Mouse (Mus musculus): ENCODE measurements around the gene Hist4h4. TPM values are rescaled to one million over a fixed set of nuclear protein-coding genes. Genes with fewer than 3 reads are reported as not detected.
"Not testable (repeated sequence)": the region's sequence is repeated elsewhere in the genome, so short reads cannot be mapped to it uniquely, and the experiment has no call there.

The Hist4h4 gene
- polyA plus RNA-seq, 1 experiment from 2014 or later: 0.43 TPM

DNA sequence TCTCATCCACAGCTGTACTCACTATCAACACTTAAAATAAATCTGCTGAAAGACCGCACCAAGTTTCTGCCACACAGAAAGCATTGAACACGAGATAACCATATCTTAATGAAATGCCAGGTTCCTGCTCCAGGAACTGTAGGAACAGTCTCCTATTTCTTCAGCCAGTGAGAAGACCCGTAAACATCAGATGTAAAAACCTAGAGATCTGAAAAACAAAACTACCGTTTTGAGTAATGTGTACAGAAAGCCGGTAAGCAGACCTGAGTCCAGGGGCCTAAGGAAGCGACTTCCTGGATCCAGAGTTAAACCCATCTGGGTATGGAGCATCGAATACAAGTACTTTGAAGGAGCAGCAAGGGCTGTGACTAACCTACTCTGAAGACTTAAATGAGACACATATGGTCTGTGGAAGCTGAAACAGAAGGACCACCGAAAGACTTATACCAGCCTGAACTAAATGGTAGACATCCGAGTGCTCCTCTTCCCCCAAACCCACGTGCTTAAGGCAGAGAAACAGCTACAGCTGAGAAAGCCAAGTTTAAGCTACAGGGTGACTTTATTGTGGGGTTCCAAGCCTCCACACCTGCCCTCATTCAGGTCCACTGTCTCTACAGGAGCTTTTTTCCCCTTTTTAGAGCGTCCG is 999 bp downstream of the Hist4h4 start:
- H3K9ac ChIP-seq (ENCODE audit: low read depth, low read length): peak overlapping the region; percentile 93
- H3K4me2 ChIP-seq: peak overlapping the region; percentile 89
- DNase-seq (ENCODE audit: low spot score) (no peak), ATAC-seq (replicated peaks; ENCODE audit: low FRiP score) (no peak; the same call in 1 of the 2 replicates)
- H3K4me3 ChIP-seq (ENCODE audit: low read depth, low read length): peak overlapping the region; percentile 62
- H3K36me3 ChIP-seq (ENCODE audit: control insufficient read depth, insufficient read depth, low read length): no peaks in the 10 kb centered on the region
- WGBS: 8% methylated on average over 12 of the region's 12 CpGs
- H3K4me1 ChIP-seq (replicated peaks; ENCODE audit: control insufficient read depth, insufficient read depth, low read length): peaks cover 9% of the 10 kb centered on the region
- peak overlapping the region; percentile 100 for H3K27ac ChIP-seq (ENCODE audit: low read depth, low read length)
- no peaks in the 10 kb centered on the region for H3K9me3 ChIP-seq (ENCODE audit: control insufficient read depth, low read length)
- H3K27me3 ChIP-seq (replicated peaks; ENCODE audit: control insufficient read depth, insufficient read depth, low read length): no peaks in the 10 kb centered on the region

DNA sequence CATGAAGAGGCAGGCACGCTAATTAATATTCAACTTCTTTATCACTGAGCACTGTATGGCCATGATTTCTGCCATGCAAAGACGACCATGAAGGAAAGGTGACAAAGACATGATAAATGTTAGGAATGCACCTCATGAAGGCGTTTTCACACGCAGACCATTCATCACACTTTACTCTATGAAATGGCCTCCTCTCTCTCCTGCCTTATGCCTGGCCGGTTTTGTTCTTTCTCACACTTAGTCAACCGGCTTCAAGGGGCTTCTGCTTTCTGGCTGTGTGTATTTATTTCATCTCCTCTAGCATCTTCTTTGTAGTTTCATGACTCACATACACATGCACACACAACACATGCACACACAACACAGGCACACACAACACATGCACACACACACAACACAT is 2.9 kb downstream of the Hist4h4 start:
- Histone ChIP-seq H3K4me3 (ENCODE audit: low read depth, low read length) (no peak overlapping the region), H3K27me3 (replicated peaks; ENCODE audit: control insufficient read depth, insufficient read depth, low read length) (no peaks in the 10 kb centered on the region), H3K4me1 (replicated peaks; ENCODE audit: control insufficient read depth, insufficient read depth, low read length) (peaks cover 9% of the 10 kb centered on the region), H3K9ac (ENCODE audit: low read depth, low read length) (no peak overlapping the region), H3K27ac (ENCODE audit: low read depth, low read length) (no peak overlapping the region), H3K9me3 (ENCODE audit: control insufficient read depth, low read length) (no peaks in the 10 kb centered on the region), H3K36me3 (ENCODE audit: control insufficient read depth, insufficient read depth, low read length) (no peaks in the 10 kb centered on the region), H3K4me2 (no peak overlapping the region)
- WGBS: 86% methylated on average over 6 of the region's 6 CpGs
- ATAC-seq (replicated peaks; ENCODE audit: low FRiP score): no peak
- no peak for DNase-seq (ENCODE audit: low spot score)

DNA sequence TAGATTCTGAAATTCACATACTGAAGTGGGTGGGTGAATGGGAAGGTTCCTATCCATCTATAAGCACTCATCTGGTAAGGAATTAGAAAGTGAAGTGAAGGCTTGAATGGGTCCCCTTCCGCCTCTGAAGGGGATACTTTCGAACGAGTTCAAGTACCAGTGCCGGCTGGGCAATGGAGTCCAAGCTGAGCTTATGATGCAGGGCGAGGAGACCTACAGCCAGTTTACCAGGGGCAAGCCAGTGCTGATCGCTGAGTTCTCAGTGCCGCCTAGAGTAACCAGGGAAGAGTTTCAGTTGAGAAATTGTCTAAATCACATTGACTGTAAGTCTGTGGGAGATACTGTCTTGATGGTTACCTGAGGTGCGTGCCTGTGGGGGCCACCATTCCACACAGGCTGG is 3.5 kb downstream of the Hist4h4 start:
- no peak overlapping the region for H3K27ac ChIP-seq (ENCODE audit: low read depth, low read length)
- peaks cover 9% of the 10 kb centered on the region for H3K4me1 ChIP-seq (replicated peaks; ENCODE audit: control insufficient read depth, insufficient read depth, low read length)
- no peaks in the 10 kb centered on the region for H3K36me3 ChIP-seq (ENCODE audit: control insufficient read depth, insufficient read depth, low read length)
- no peaks in the 10 kb centered on the region for H3K9me3 ChIP-seq (ENCODE audit: control insufficient read depth, low read length)
- DNase-seq (ENCODE audit: low spot score): no peak
- H3K4me2 ChIP-seq: no peak overlapping the region
- no peaks in the 10 kb centered on the region for H3K27me3 ChIP-seq (replicated peaks; ENCODE audit: control insufficient read depth, insufficient read depth, low read length)
- 90% methylated on average over 8 of the region's 8 CpGs for WGBS
- no peak overlapping the region for H3K9ac ChIP-seq (ENCODE audit: low read depth, low read length)
- no peak for ATAC-seq (replicated peaks; ENCODE audit: low FRiP score)
- no peak overlapping the region for H3K4me3 ChIP-seq (ENCODE audit: low read depth, low read length)

DNA sequence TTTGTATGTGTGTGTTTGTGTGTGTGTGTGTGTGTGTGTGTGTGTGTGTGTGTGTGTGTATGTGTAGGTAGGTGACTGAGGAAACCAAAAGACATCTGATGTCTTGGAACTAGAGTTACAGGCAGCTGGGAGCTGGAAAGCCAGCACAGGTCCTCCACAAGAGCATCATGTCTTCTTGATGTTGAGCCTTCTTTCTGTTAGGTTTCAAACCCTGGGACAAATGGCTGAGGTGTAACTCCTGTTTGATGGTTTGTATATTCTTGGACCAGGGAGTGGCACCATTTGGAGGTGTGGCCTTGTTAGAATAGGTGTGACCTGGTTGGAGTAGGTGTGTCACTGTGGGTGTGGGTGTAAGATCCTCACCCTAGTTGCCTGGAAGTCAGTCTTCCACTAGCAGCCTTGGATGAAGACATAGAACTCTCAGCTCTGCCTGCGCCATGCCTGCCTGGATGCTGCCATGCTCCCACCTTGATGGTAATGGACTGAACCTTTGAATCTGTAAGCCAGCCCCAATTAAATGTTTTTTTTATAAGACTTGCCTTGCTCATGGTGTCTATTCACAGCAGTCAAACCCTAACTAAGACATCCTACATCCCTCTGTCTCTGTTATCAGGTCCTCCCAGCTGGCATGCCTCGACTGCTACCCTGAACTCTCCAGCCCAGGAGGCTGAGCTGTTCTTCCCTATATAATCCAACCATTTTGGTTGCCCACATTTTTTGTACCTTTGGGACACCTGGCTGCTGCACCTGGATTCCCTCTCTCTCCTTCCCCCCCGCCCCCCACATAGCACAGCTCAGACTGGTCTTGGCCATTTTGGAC is 6.1 kb downstream of the Hist4h4 start:
- not testable (repeated sequence) for H3K4me1 ChIP-seq (replicated peaks; ENCODE audit: control insufficient read depth, insufficient read depth, low read length); H3K36me3 ChIP-seq (ENCODE audit: control insufficient read depth, insufficient read depth, low read length); H3K9me3 ChIP-seq (ENCODE audit: control insufficient read depth, low read length); H3K27me3 ChIP-seq (replicated peaks; ENCODE audit: control insufficient read depth, insufficient read depth, low read length); DNase-seq (ENCODE audit: low spot score); H3K4me3 ChIP-seq (ENCODE audit: low read depth, low read length); H3K4me2 ChIP-seq; H3K27ac ChIP-seq (ENCODE audit: low read depth, low read length); H3K9ac ChIP-seq (ENCODE audit: low read depth, low read length)
- ATAC-seq (replicated peaks; ENCODE audit: low FRiP score): peak; percentile 74
- WGBS: 69% methylated on average over 3 of the region's 3 CpGs

DNA sequence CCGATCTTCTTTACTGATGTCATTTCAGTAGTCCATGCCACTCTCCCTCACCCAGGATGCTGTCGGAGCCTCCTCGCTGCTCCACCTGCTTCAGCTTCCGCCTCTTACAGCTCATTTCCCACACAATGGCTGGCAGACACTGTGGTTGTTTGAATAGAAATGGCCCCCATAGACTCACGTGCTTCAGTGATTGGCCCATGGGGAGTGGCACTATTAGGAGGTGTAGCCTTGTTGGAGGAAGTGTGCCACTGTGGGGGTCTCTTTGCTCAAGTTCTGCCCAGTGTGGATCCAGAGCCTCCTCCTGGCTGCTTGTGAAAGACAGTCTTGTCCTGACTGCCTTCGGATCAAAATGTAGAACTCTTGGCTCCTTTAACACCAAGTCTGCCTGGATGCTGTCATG is 8.4 kb downstream of the Hist4h4 start:
- Histone ChIP-seq H3K9me3 (ENCODE audit: control insufficient read depth, low read length) (no peaks in the 10 kb centered on the region), H3K27me3 (replicated peaks; ENCODE audit: control insufficient read depth, insufficient read depth, low read length) (no peaks in the 10 kb centered on the region), H3K4me2 (no peak overlapping the region), H3K9ac (ENCODE audit: low read depth, low read length) (no peak overlapping the region), H3K36me3 (ENCODE audit: control insufficient read depth, insufficient read depth, low read length) (no peaks in the 10 kb centered on the region), H3K4me3 (ENCODE audit: low read depth, low read length) (no peak overlapping the region), H3K4me1 (replicated peaks; ENCODE audit: control insufficient read depth, insufficient read depth, low read length) (no peaks in the 10 kb centered on the region), H3K27ac (ENCODE audit: low read depth, low read length) (no peak overlapping the region)
- DNase-seq (ENCODE audit: low spot score) (no peak), ATAC-seq (replicated peaks; ENCODE audit: low FRiP score) (no peak)
- 55% methylated on average over 6 of the region's 6 CpGs for WGBS

DNA sequence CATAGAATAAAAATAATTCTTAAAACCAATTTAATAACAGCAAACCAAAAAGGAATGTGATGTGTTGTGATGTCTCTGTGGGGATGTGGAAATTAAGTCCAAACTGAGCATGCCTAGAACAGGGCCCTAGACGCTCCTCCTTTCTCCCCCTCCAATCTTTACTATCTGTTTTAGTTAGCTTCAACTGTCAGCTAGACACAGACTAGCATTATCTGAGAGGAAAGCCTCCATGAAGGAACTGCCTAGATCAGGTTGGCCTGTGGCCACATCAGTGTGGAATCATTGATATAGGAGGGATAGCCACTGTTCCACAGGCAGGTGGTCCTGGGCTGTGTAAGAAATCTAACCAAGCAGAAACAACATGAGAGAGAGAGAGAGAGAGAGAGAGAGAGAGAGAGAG is 9.1 kb downstream of the Hist4h4 start:
- Histone ChIP-seq H3K27me3 (replicated peaks; ENCODE audit: control insufficient read depth, insufficient read depth, low read length) (no peaks in the 10 kb centered on the region), H3K27ac (ENCODE audit: low read depth, low read length) (no peak overlapping the region), H3K4me2 (no peak overlapping the region), H3K4me1 (replicated peaks; ENCODE audit: control insufficient read depth, insufficient read depth, low read length) (no peaks in the 10 kb centered on the region), H3K36me3 (ENCODE audit: control insufficient read depth, insufficient read depth, low read length) (no peaks in the 10 kb centered on the region), H3K9me3 (ENCODE audit: control insufficient read depth, low read length) (no peaks in the 10 kb centered on the region), H3K9ac (ENCODE audit: low read depth, low read length) (no peak overlapping the region), H3K4me3 (ENCODE audit: low read depth, low read length) (no peak overlapping the region)
- ATAC-seq (replicated peaks; ENCODE audit: low FRiP score) (peak; percentile 49; the same call in 1 of the 2 replicates), DNase-seq (ENCODE audit: low spot score) (no peak)
- 29% methylated on average over 1 of the region's 1 CpGs for WGBS

DNA sequence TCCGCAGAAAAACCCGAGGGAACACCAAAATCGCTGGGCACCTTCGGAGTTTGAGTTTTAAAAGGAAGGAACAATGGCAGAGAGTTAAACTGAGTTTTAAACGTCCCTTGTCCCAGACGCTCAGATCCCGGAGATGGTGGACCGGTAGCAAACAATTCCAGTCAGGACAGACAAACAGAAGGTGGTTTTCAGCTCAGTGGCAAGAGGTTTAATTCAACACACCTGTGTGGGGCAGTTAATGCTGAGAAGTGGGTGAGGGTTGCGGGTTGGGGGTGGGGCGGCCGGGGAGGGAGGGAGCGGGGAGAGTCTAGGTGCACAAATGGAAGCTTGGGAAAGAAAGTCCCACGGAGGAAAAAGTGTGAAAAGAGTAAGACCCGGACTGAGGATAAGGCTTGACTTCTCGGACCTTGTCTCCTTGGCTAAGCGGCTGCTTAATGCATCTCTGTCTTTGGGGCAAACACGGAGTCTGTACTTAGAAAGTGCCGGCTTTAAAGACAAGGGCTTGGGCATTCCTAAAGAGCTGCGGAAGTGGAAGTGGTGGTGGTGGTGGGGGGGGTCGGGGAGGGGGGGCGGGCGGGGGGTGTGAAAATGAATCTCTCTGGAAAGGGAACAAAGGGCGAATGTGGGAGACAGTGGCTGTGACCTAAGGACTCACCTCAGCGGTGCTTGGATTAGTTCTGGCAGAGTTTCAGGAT is 10.2 kb downstream of the Hist4h4 start:
- WGBS: under 1% methylated on average over 24 of the region's 24 CpGs
- Histone ChIP-seq H3K9me3 (ENCODE audit: control insufficient read depth, low read length) (no peaks in the 10 kb centered on the region), H3K4me2 (peak overlapping the region; percentile 83), H3K36me3 (ENCODE audit: control insufficient read depth, insufficient read depth, low read length) (no peaks in the 10 kb centered on the region), H3K27ac (ENCODE audit: low read depth, low read length) (no peak overlapping the region), H3K4me3 (ENCODE audit: low read depth, low read length) (peak overlapping the region; percentile 43), H3K4me1 (replicated peaks; ENCODE audit: control insufficient read depth, insufficient read depth, low read length) (no peaks in the 10 kb centered on the region), H3K9ac (ENCODE audit: low read depth, low read length) (peak overlapping the region; percentile 47), H3K27me3 (replicated peaks; ENCODE audit: control insufficient read depth, insufficient read depth, low read length) (no peaks in the 10 kb centered on the region)
- DNase-seq (ENCODE audit: low spot score): no peak
- no peak for ATAC-seq (replicated peaks; ENCODE audit: low FRiP score)

DNA sequence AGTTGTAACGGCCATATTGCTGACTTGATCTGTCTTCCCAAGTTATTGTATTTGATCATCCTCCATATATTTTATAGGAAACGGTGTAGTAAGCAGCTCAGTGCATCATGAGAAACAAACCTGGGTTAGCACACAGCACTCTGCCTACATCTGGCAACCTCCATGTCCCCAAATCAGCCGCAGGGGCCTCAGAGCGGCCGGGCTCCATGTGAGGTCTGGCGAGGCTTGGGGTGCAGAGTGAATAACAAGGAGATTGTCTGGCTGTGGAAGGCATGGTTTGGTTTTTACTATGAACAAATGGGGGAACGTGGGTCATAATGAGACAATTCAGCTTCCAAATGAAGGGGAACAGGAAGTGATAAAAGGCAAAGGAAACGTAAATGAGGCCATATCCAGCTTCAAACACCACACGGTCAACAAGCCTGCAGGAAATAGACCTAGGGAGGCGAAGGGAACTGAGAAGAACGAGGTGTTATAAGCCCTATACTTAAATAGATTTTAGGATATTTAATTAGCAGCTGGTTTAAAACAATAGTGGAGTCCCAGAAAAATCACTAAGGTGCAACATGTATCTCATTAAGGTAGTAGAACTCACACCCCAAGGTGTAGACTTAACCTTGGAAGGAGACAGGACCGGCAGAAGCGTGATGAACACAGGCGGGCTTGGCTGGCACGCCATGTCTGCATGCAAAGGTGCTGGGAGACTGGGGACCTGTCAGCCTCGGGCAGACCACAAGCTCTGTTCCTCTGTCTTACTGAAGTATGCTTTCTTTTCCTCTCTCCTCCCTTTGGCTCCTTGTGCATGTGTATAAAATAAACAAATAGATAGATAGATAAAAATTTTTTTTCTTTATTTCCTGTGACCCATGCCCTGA is 11.1 kb downstream of the Hist4h4 start:
- Histone ChIP-seq H3K4me2 (peak overlapping the region; percentile 83), H3K4me1 (replicated peaks; ENCODE audit: control insufficient read depth, insufficient read depth, low read length) (no peaks in the 10 kb centered on the region), H3K4me3 (ENCODE audit: low read depth, low read length) (peak overlapping the region; percentile 43), H3K27ac (ENCODE audit: low read depth, low read length) (no peak overlapping the region), H3K36me3 (ENCODE audit: control insufficient read depth, insufficient read depth, low read length) (no peaks in the 10 kb centered on the region), H3K9me3 (ENCODE audit: control insufficient read depth, low read length) (no peaks in the 10 kb centered on the region), H3K9ac (ENCODE audit: low read depth, low read length) (peak overlapping the region; percentile 47; the same call in 1 of the 2 replicates), H3K27me3 (replicated peaks; ENCODE audit: control insufficient read depth, insufficient read depth, low read length) (no peaks in the 10 kb centered on the region)
- no peak for ATAC-seq (replicated peaks; ENCODE audit: low FRiP score)
- 24% methylated on average over 16 of the region's 16 CpGs for WGBS
- no peak for DNase-seq (ENCODE audit: low spot score)

Measured in liver, embryonic 11.5 days (tissue).